Mouse (Mus musculus): Measurements from ENCODE around the gene Rdm1. TPM values are rescaled to one million over a fixed set of nuclear protein-coding genes. Genes with fewer than 3 reads are reported as not detected.
"Not testable (repeated sequence)": the region's sequence is repeated elsewhere in the genome, so short reads cannot be mapped to it uniquely, and the experiment has no call there.

Rdm1 gene
- total RNA-seq (2015; ENCODE audit: low replicate concordance), result 6.7 and 18.6 TPM in 2 replicates
- total RNA-seq (2017; ENCODE audit: low replicate concordance), result 4.6 and 6.2 TPM in 2 replicates

GRCm38 (mm10) chr11:101626995-101627856, at the start of gene Rdm1:
Rdm1 (plus strand) TSS chr11:101627195.
- peak; percentile 78 for ATAC-seq (replicated peaks; ENCODE audit: low FRiP score, poor library complexity, severe bottlenecking)

GRCm38 (mm10) chr11:101581081-101581764, 45.8 kb upstream of the Rdm1 start:
- ATAC-seq (replicated peaks; ENCODE audit: low FRiP score, poor library complexity, severe bottlenecking), result no peak

GRCm38 (mm10) chr11:101582054-101583035, 44.6 kb upstream of the Rdm1 start, which contains the start of gene Tmem106a:
Tmem106a (plus strand) TSS chr11:101582242.
- ATAC-seq (replicated peaks; ENCODE audit: low FRiP score, poor library complexity, severe bottlenecking), result peak; percentile 95

- no peak for ATAC-seq (replicated peaks; ENCODE audit: low FRiP score, poor library complexity, severe bottlenecking)
These were observed 43.8 kb upstream of the Rdm1 start for GRCm38 (mm10) chr11:101583205-101583604.

- not testable (repeated sequence) for ATAC-seq (replicated peaks; ENCODE audit: low FRiP score, poor library complexity, severe bottlenecking)
These were observed 42.0 kb upstream of the Rdm1 start for GRCm38 (mm10) chr11:101585031-101585430.

- no peak for ATAC-seq (replicated peaks; ENCODE audit: low FRiP score, poor library complexity, severe bottlenecking)
These were observed 41.2 kb upstream of the Rdm1 start for GRCm38 (mm10) chr11:101585805-101586204.

GRCm38 (mm10) chr11:101587676-101588075, 39.3 kb upstream of the Rdm1 start:
- no peak for ATAC-seq (replicated peaks; ENCODE audit: low FRiP score, poor library complexity, severe bottlenecking)

GRCm38 (mm10) chr11:101588868-101589267, 38.1 kb upstream of the Rdm1 start:
- ATAC-seq (replicated peaks; ENCODE audit: low FRiP score, poor library complexity, severe bottlenecking), result no peak

- ATAC-seq (replicated peaks; ENCODE audit: low FRiP score, poor library complexity, severe bottlenecking), result peak; percentile 86
These were observed 37.6 kb upstream of the Rdm1 start for GRCm38 (mm10) chr11:101589444-101589843.

- ATAC-seq (replicated peaks; ENCODE audit: low FRiP score, poor library complexity, severe bottlenecking), result no peak
These were observed 36.9 kb upstream of the Rdm1 start for GRCm38 (mm10) chr11:101589989-101590624.

- no peak for ATAC-seq (replicated peaks; ENCODE audit: low FRiP score, poor library complexity, severe bottlenecking)
These were observed 27.8 kb upstream of the Rdm1 start, which contains the start of gene Gm11634 for GRCm38 (mm10) chr11:101599156-101599555. Gm11634 (minus strand) TSS chr11:101599256.

GRCm38 (mm10) chr11:101602491-101602890, 24.5 kb upstream of the Rdm1 start:
- no peak for ATAC-seq (replicated peaks; ENCODE audit: low FRiP score, poor library complexity, severe bottlenecking)

GRCm38 (mm10) chr11:101604116-101604515, 22.9 kb upstream of the Rdm1 start:
- ATAC-seq (replicated peaks; ENCODE audit: low FRiP score, poor library complexity, severe bottlenecking), result peak; percentile 14; the same call in 1 of the 2 replicates

GRCm38 (mm10) chr11:101604531-101605453, 22.2 kb upstream of the Rdm1 start:
- peak; percentile 98 for ATAC-seq (replicated peaks; ENCODE audit: low FRiP score, poor library complexity, severe bottlenecking)

GRCm38 (mm10) chr11:101607134-101607533, 19.9 kb upstream of the Rdm1 start:
- not testable (repeated sequence) for ATAC-seq (replicated peaks; ENCODE audit: low FRiP score, poor library complexity, severe bottlenecking)

- ATAC-seq (replicated peaks; ENCODE audit: low FRiP score, poor library complexity, severe bottlenecking), result no peak
These were observed 16.6 kb upstream of the Rdm1 start for GRCm38 (mm10) chr11:101610445-101610844.

- no peak for ATAC-seq (replicated peaks; ENCODE audit: low FRiP score, poor library complexity, severe bottlenecking)
These were observed 13.4 kb upstream of the Rdm1 start for GRCm38 (mm10) chr11:101613596-101613995.

GRCm38 (mm10) chr11:101614116-101614515, 12.9 kb upstream of the Rdm1 start:
- ATAC-seq (replicated peaks; ENCODE audit: low FRiP score, poor library complexity, severe bottlenecking), result no peak

All from erythroblast, adult 5-6 weeks (primary cell).